14 mouse cellular contexts compared by ENCODE assay signal in genomic region chr1:92169776-92170055, GRCm38 (mm10).
"Had no signal": no experiment of that assay in that cellular context is flagged by ENCODE, and none has a peak within 500 bp of the region (broad histone marks: within the 10 kb centered on the region; RNA-seq: fewer than 3 reads in every experiment).

No protein-coding gene starts in this region.

- H3K36me3 ChIP-seq: lung, embryonic 15.5 days; midbrain, embryonic 13.5 days; midbrain, embryonic 15.5 days; neural tube, embryonic 12.5 days; stomach, embryonic 15.5 days had no signal

- H3K27me3 ChIP-seq: lung, embryonic 15.5 days; midbrain, embryonic 13.5 days; midbrain, embryonic 15.5 days; neural tube, embryonic 12.5 days had no signal

- H3K9me3 ChIP-seq: lung, embryonic 15.5 days; megakaryocyte, embryonic 14.5 days; midbrain, embryonic 13.5 days; midbrain, embryonic 15.5 days; neural tube, embryonic 12.5 days; stomach, embryonic 15.5 days had no signal

- H3K27ac ChIP-seq: lung, embryonic 15.5 days; macrophage; midbrain, embryonic 13.5 days; midbrain, embryonic 15.5 days; neural tube, embryonic 12.5 days; stomach, embryonic 15.5 days; stomach, postnatal 0 days had no signal

- DNase-seq: lung, postnatal 14 days; lung, postnatal 36 days; right cerebral cortex, postnatal 14 days; thymus, adult 2 months; thymus, postnatal 25 days; thymus, postnatal 4 days had no signal

- H3K4me3 ChIP-seq: lung, embryonic 15.5 days; megakaryocyte, embryonic 14.5 days; midbrain, embryonic 13.5 days; midbrain, embryonic 15.5 days; neural tube, embryonic 12.5 days; stomach, embryonic 15.5 days had no signal
